Mouse (Mus musculus) MEL (cell line): Measurements from ENCODE around the gene Tmem236. TPM values are rescaled to one million over a fixed set of nuclear protein-coding genes. Genes with fewer than 3 reads are reported as not detected.
"Not testable (repeated sequence)": the region's sequence is repeated elsewhere in the genome, so short reads cannot be mapped to it uniquely, and the experiment has no call there.

Experiments used
- DNase-seq: peaks from one replicate; pipeline ENCODE4 v3.0.0; 2011; ENCODE audit warnings: low read depth, low spot score
- H3K27ac ChIP-seq: 2 replicates; pipeline ENCODE4 v1.5.1; 2012; ENCODE audit warnings: low read depth, mild to moderate bottlenecking, control low read depth, low read length, moderate library complexity; ENCODE audit not compliant: control insufficient read depth
- H3K27me3 ChIP-seq, 2 experiments: fragments of 150-350 bp in 1 of 2; sonication (generic) in 1 of 2; 2 replicates each; pipeline ENCODE4 v1.6.1; 2012; ENCODE audit warnings: low read length in 2 of 2, mild to moderate bottlenecking in 2 of 2, improper control_type of control experiment in 1 of 2, moderate library complexity in 1 of 2; ENCODE audit not compliant: insufficient read depth in 2 of 2, control insufficient read depth in 1 of 2
- H3K36me3 ChIP-seq, 2 experiments: 2 replicates each; pipeline ENCODE4 v1.6.1; 2012 to 2014; ENCODE audit warnings: low read length in 2 of 2, improper control_type of control experiment in 1 of 2, inconsistent platforms in 1 of 2, mild to moderate bottlenecking in 1 of 2; ENCODE audit not compliant: insufficient read depth in 2 of 2, control insufficient read depth in 1 of 2
- H3K4me1 ChIP-seq, 2 experiments: fragments of 150-350 bp in 1 of 2; sonication (generic) in 1 of 2; 2 replicates each; pipeline ENCODE4 v1.6.1; 2012; ENCODE audit warnings: low read length in 2 of 2, improper control_type of control experiment in 1 of 2, mild to moderate bottlenecking in 1 of 2; ENCODE audit not compliant: insufficient read depth in 2 of 2, control insufficient read depth in 1 of 2
- H3K4me3 ChIP-seq, 2 experiments: fragments of 150-350 bp in 1 of 2; sonication (generic) in 1 of 2; 2 replicates each; pipeline ENCODE4 v1.5.1; 2012; ENCODE audit warnings: low read depth in 2 of 2, low read length in 2 of 2, mild to moderate bottlenecking in 2 of 2, moderate library complexity in 2 of 2, control low read depth in 1 of 2, improper control_type of control experiment in 1 of 2; ENCODE audit not compliant: control insufficient read depth in 1 of 2, insufficient read depth in 1 of 2
- H3K79me2 ChIP-seq: 2 replicates; pipeline ENCODE4 v1.6.1; 2012; ENCODE audit warnings: mild to moderate bottlenecking, low read length, moderate library complexity; ENCODE audit not compliant: control insufficient read depth, poor library complexity, insufficient read depth
- H3K9ac ChIP-seq: 2 replicates; pipeline ENCODE4 v1.6.1; 2012; ENCODE audit warnings: low read depth, mild to moderate bottlenecking, control low read depth, low read length, moderate library complexity; ENCODE audit not compliant: control insufficient read depth, poor library complexity, severe bottlenecking
- H3K9me3 ChIP-seq: fragments of 150-350 bp; sonication (generic); replicated peaks from 2 replicates; pipeline ENCODE4 v1.6.1; 2012; ENCODE audit warnings: mild to moderate bottlenecking, low read length, improper control_type of control experiment, moderate library complexity; ENCODE audit not compliant: insufficient read depth
- CHD1 ChIP-seq: IDR thresholded peaks from 2 replicates; pipeline ENCODE4 v1.6.1; 2012; ENCODE audit warnings: low read depth, mild to moderate bottlenecking, inconsistent platforms, low read length, improper control_type of control experiment
- CHD2 ChIP-seq: IDR thresholded peaks from 2 replicates; pipeline ENCODE4 v1.6.1; 2011; ENCODE audit warnings: low read length, improper control_type of control experiment
- CTCF ChIP-seq, 3 experiments: IDR thresholded peaks in 2 of 3; conservative IDR thresholded peaks in 1 of 3; 2 replicates each; pipeline ENCODE4 v1.5.1; 2011 to 2012; ENCODE audit warnings: low read length in 3 of 3, low read depth in 2 of 3, mild to moderate bottlenecking in 2 of 3, improper control_type of control experiment in 1 of 3, inconsistent platforms in 1 of 3, mixed read lengths in 1 of 3, moderate library complexity in 1 of 3; ENCODE audit not compliant: control insufficient read depth in 1 of 3, insufficient read depth in 1 of 3, poor library complexity in 1 of 3, severe bottlenecking in 1 of 3
- E2F4 ChIP-seq: IDR thresholded peaks from 2 replicates; pipeline ENCODE4 v1.6.1; 2011; ENCODE audit warnings: low read depth, low read length, improper control_type of control experiment, borderline replicate concordance
- EP300 ChIP-seq, 2 experiments: IDR thresholded peaks; 2 replicates each; pipeline ENCODE4 v1.6.1; 2011; ENCODE audit warnings: improper control_type of control experiment in 2 of 2, low read length in 2 of 2, low read depth in 1 of 2, mild to moderate bottlenecking in 1 of 2
- ETS1 ChIP-seq: IDR thresholded peaks from 2 replicates; pipeline ENCODE4 v1.6.1; 2012; ENCODE audit warnings: low read depth, mild to moderate bottlenecking, inconsistent platforms, low read length, improper control_type of control experiment, moderate library complexity
- GATA1 ChIP-seq: IDR thresholded peaks from 2 replicates; pipeline ENCODE4 v1.6.1; 2011; ENCODE audit warnings: low read depth, low read length, improper control_type of control experiment
- HCFC1 ChIP-seq: IDR thresholded peaks from 2 replicates; pipeline ENCODE4 v1.6.1; 2012; ENCODE audit warnings: low read depth, mild to moderate bottlenecking, inconsistent platforms, low read length, improper control_type of control experiment, moderate library complexity
- MYC ChIP-seq: IDR thresholded peaks from 2 replicates; pipeline ENCODE4 v1.6.1; 2011; ENCODE audit warnings: low read depth, mild to moderate bottlenecking, low read length, improper control_type of control experiment, moderate library complexity
- NELFE ChIP-seq: IDR thresholded peaks from 2 replicates; pipeline ENCODE4 v1.6.1; 2011; ENCODE audit warnings: low read depth, low read length, improper control_type of control experiment
- NRF1 ChIP-seq: IDR thresholded peaks from 2 replicates; pipeline ENCODE4 v1.6.1; 2014; ENCODE audit warnings: low read depth, mild to moderate bottlenecking, inconsistent platforms, low read length, improper control_type of control experiment, moderate library complexity; ENCODE audit not compliant: poor library complexity, insufficient read depth, severe bottlenecking
- POLR2A ChIP-seq, 2 experiments: IDR thresholded peaks; 2 replicates each; pipeline ENCODE4 v1.6.1; 2011 to 2012; ENCODE audit warnings: low read length in 2 of 2, mild to moderate bottlenecking in 2 of 2, control low read depth in 1 of 2, improper control_type of control experiment in 1 of 2, low read depth in 1 of 2, moderate library complexity in 1 of 2; ENCODE audit not compliant: control insufficient read depth in 1 of 2, insufficient read depth in 1 of 2, poor library complexity in 1 of 2
- POLR2AphosphoS2 ChIP-seq: IDR thresholded peaks from 2 replicates; pipeline ENCODE4 v1.6.1; 2011; ENCODE audit warnings: low read length, improper control_type of control experiment
- TAL1 ChIP-seq: IDR thresholded peaks from 2 replicates; pipeline ENCODE4 v1.6.1; 2012; ENCODE audit warnings: mild to moderate bottlenecking, inconsistent platforms, low read length, moderate library complexity, mixed read lengths
- TBP ChIP-seq: IDR thresholded peaks from 2 replicates; pipeline ENCODE4 v1.8.0; 2011; ENCODE audit warnings: low read depth, low read length, improper control_type of control experiment
- UBTF ChIP-seq: IDR thresholded peaks from 2 replicates; pipeline ENCODE4 v1.6.1; 2012; ENCODE audit warnings: low read depth, mild to moderate bottlenecking, inconsistent platforms, low read length, improper control_type of control experiment, moderate library complexity, borderline replicate concordance; ENCODE audit not compliant: insufficient read depth
- ZKSCAN1 ChIP-seq: IDR thresholded peaks from 2 replicates; pipeline ENCODE4 v1.6.1; 2012; ENCODE audit warnings: low read depth, mild to moderate bottlenecking, inconsistent platforms, low read length, improper control_type of control experiment, moderate library complexity
- ZNF384 ChIP-seq: IDR thresholded peaks from 2 replicates; pipeline ENCODE4 v1.6.1; 2012; ENCODE audit warnings: low read depth, mild to moderate bottlenecking, inconsistent platforms, low read length, improper control_type of control experiment
- polyA plus RNA-seq, 2 experiments: library from polyadenylated mRNA; stranded (reverse) in 1 of 2; unstranded in 1 of 2; fragments of >175 nt in 1 of 2; fragments of >200 nt in 1 of 2; gene quantifications; 2 replicates each; pipeline versions ENCODE4 v1.2.1 to v1.2.4; 2012; ENCODE audit warnings: low replicate concordance in 2 of 2, low read depth in 1 of 2; ENCODE audit not compliant: insufficient read length in 2 of 2, insufficient read depth in 1 of 2, missing spikeins in 1 of 2
- total RNA-seq: library from RNA; depleted of rRNA; stranded (reverse); fragments of 300-350 nt; gene quantifications from 2 replicates; pipeline ENCODE4 v1.2.3, GENCODE M21; 2012

Tmem236 gene
- total and polyA plus RNA-seq, 3 experiments: 0.04 to 0.06 TPM; not detected in 1

GRCm38 (mm10) chr2:14190684-14191083, 16.4 kb downstream of the Tmem236 start:
- no peaks in the 10 kb centered on the region for H3K79me2 ChIP-seq
- H3K27ac ChIP-seq: no peak overlapping the region
- no peak overlapping the region for H3K9ac ChIP-seq
- TF ChIP-seq CHD2: peak; percentile 35
- no peak for TF ChIP-seq POLR2A (IDR thresholded peaks at IDR 0.05; ENCODE audit: control insufficient read depth in 1 of 2, insufficient read depth in 1 of 2, low read depth in 1 of 2, low read length in 2 of 2, poor library complexity in 1 of 2)
- TF ChIP-seq NELFE: no peak
- H3K9me3 ChIP-seq: no peaks in the 10 kb centered on the region
- H3K27me3 ChIP-seq: no peaks in the 10 kb centered on the region
- H3K36me3 ChIP-seq: peaks cover 0 to 16% of the 10 kb centered on the region in 2 experiments; a peak in 2 of 4 replicates
- no peak overlapping the region for H3K4me3 ChIP-seq
- peak; percentile 8 for DNase-seq
- peaks cover 11 to 12% of the 10 kb centered on the region in 2 experiments for H3K4me1 ChIP-seq

GRCm38 (mm10) chr2:14191601-14192000, 17.3 kb downstream of the Tmem236 start:
- TF ChIP-seq UBTF (no peak), EP300 (IDR thresholded peaks at IDR 0.05; ENCODE audit: low read depth in 1 of 2, low read length in 2 of 2) (peak; percentile 32 to 46), ETS1 (no peak), E2F4 (no peak), MYC (0 out of 2 replicates have a peak, but pooled peaks have one; percentile 34), TAL1 (peak; percentile 65), GATA1 (peak; percentile 58; the same call in 1 of the 2 replicates), HCFC1 (no peak), NELFE (no peak), CHD1 (no peak)
- no peaks in the 10 kb centered on the region for H3K79me2 ChIP-seq
- peaks cover 0 to 15% of the 10 kb centered on the region in 2 experiments; a peak in 2 of 4 replicates for H3K36me3 ChIP-seq
- no peaks in the 10 kb centered on the region for H3K27me3 ChIP-seq
- H3K27ac ChIP-seq: no peak overlapping the region
- peaks cover 7 to 12% of the 10 kb centered on the region in 2 experiments for H3K4me1 ChIP-seq
- H3K9ac ChIP-seq: no peak overlapping the region
- H3K4me3 ChIP-seq: no peak overlapping the region
- no peaks in the 10 kb centered on the region for H3K9me3 ChIP-seq
- peak; percentile 43 for DNase-seq

GRCm38 (mm10) chr2:14192046-14192445, 17.7 kb downstream of the Tmem236 start:
- Histone ChIP-seq H3K36me3 (peaks cover 0 to 15% of the 10 kb centered on the region in 2 experiments; a peak in 2 of 4 replicates), H3K4me3 (no peak overlapping the region), H3K4me1 (peaks cover 7 to 12% of the 10 kb centered on the region in 2 experiments), H3K9me3 (no peaks in the 10 kb centered on the region), H3K79me2 (no peaks in the 10 kb centered on the region), H3K27ac (no peak overlapping the region), H3K27me3 (no peaks in the 10 kb centered on the region), H3K9ac (no peak overlapping the region)
- TF ChIP-seq ETS1 (no peak), POLR2AphosphoS2 (no peak), TBP (no peak), ZKSCAN1 (no peak), CHD2 (no peak), CHD1 (no peak), ZNF384 (peak; percentile 78), CTCF (IDR thresholded peaks at IDR 0.05 in 2 of 3, conservative IDR thresholded peaks at IDR 0.05 in 1 of 3; ENCODE audit: control insufficient read depth in 1 of 3, insufficient read depth in 1 of 3, low read depth in 2 of 3, low read length in 3 of 3, poor library complexity in 1 of 3, severe bottlenecking in 1 of 3) (no peak), NRF1 (no peak), EP300 (IDR thresholded peaks at IDR 0.05; ENCODE audit: low read depth in 1 of 2, low read length in 2 of 2) (peak in 1 of 2 experiments; percentile 16; a peak in 1 of 4 replicates)
- peak; percentile 72 for DNase-seq

- not testable (repeated sequence) for H3K4me3 ChIP-seq, H3K9ac ChIP-seq, H3K9me3 ChIP-seq, H3K27ac ChIP-seq, H3K27me3 ChIP-seq, DNase-seq, H3K36me3 ChIP-seq, H3K4me1 ChIP-seq, H3K79me2 ChIP-seq
Measured at GRCm38 (mm10) chr2:14198325-14198903, 24.1 kb downstream of the Tmem236 start.
